Mouse (Mus musculus) v-Abl transformed pro-B cells (cell line): Measurements from ENCODE around the gene Adprm.

Experiments
- in situ Hi-C, 2 experiments: fragments of 400-800 bp; cut with MboI; formaldehyde crosslinking; loops; one replicate each; pipeline ENCODE4 v1.15.1; 2025; ENCODE audit not compliant: unreplicated experiment in 2 of 2

Gene Adprm

DNA sequence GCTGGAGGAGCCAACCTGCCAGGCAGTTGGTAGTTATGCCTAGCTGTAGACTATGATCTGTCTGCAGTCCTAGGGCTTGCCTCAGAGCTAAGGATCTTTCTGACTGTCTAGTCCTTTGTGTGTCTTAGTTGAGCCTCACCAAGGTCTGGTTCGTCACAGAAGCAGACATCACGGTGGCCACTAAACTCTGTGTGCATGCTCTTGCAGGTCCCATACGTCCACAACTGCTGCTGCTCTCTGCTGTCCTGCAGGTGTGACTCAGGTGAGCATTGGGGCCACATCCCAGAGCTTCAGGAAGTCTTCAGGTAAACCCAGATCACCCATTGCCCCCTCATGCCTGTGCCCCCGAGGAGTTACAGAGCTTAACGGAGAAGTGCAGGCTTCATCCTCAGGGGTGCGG is 26.5 kb upstream of the Adprm start:
- in situ Hi-C loops, result loop anchor here in 1 of 2 experiments (25.0 kb wide), 1 partner anchor 1892 kb away; no protein-coding TSS in a partner anchor

- in situ Hi-C loops, result loop anchor here in 1 of 2 experiments (25.0 kb wide), 1 partner anchor 1891 kb away; no protein-coding TSS in a partner anchor
These were observed 25.6 kb upstream of the Adprm start, which contains the start of gene Myh3 for GRCm38 (mm10) chr11:67078000-67078399. Gene Myh3, plus strand, starts transcription at chr11:67078300.

DNA sequence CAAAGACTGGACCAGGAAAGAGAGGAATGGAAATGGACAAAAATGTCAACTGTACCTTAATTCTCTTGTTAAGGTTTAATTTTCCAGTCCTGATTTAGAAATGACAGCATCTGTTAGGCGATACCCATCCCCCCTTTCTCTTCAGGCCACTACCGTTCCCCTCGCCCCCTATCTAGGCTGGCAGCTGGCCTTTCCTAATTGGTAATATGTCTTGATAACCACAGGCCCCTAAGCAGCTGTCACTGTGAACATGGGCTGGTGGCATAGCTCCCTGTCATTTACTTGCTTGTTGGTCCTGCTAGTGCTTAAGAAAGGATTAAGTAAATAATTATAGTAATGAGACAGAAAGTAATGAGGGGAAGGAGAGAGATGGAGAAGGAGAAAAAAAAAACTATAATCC is 25.0 kb upstream of the Adprm start:
- in situ Hi-C loops, result loop anchor here in 1 of 2 experiments (25.0 kb wide), 1 partner anchor 1890 kb away; no protein-coding TSS in a partner anchor

DNA sequence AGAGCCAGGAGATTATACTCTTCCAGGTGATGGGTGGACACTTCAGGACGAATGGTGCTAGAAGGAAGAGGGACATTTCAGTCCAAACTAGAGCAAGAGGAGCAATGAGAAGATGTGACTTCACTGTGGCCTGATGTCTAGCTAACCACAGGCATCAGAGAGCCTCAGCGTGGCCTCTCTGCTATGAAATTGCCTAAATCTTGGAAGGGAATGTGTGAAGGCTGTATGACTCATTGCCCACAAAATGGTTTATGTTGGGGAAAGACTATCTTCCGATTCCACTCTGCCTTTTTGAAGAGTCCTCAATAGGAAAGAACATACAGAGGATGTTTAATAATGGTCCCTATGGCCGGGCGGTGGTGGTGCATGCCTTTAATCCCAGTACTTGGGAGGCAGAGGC is 24.4 kb upstream of the Adprm start:
- in situ Hi-C loops, result loop anchor here in 1 of 2 experiments (25.0 kb wide), 1 partner anchor 1889 kb away; no protein-coding TSS in a partner anchor

- in situ Hi-C loops, result loop anchor here in 1 of 2 experiments (25.0 kb wide), 1 partner anchor 1888 kb away; no protein-coding TSS in a partner anchor
These were observed 22.6 kb upstream of the Adprm start for GRCm38 (mm10) chr11:67075036-67075435.

DNA sequence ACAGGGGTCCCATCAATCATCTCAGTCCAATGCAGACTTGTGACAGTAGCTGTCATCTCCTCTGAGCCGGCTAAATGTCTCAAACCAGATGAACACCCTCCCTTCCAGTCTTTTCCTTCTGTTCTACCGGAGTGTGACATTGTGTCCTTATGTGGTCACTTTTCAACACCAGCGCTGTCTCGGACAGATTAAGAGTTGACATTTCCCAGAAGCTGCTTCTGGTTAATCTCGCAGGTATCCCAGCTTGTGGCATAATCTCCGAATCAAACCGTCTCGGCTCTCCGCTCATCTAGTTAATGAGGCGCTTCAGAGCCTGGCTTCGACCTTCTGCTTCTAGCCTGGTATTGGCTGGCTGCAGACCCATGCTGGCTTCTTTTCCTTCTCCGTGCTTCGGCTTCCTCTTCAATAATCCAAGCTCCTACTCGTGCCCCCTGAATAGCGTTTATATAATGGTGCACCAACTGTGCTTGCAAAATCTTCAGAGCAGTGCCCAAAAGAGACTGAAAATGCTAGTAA is 20.3 kb upstream of the Adprm start:
- in situ Hi-C loops, result no loop called here

- in situ Hi-C loops, result no loop called here
These were observed 15.3 kb upstream of the Adprm start for GRCm38 (mm10) chr11:67067741-67068140.

- in situ Hi-C loops, result no loop called here
These were observed 10.3 kb upstream of the Adprm start for GRCm38 (mm10) chr11:67062726-67063125.

GRCm38 (mm10) chr11:67061311-67061710 is 8.9 kb upstream of the Adprm start:
- in situ Hi-C loops, result no loop called here

DNA sequence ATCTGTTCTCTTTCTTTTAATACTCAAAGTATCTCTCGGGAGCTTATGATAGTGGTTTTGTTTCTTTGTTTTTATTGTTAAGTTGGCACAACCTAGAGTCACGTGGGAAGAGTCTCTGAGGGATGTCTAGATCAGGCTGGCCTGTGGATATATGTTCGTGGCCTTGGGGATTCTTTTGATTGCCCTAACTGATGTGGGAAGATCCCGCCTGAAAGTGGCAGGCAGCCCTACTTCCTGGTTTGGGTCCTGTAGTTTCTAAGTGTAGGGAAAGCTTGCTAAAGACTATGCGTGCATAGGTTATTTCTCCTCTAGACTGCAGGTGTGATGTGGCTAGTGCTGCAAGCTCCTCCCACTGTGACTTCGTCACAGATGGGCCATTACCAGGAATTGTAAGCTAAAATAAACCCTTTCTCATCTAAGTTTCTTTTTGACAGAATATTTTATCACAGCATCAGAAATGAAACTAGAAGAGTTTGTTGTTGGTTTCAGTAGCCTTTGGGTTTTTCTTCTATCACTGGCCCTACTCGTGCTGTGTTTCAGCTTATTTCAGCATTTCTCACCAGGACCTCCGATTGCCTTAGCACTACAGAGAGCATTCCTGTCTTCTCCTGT is 2.5 kb upstream of the Adprm start:
- in situ Hi-C loops, result no loop called here

DNA sequence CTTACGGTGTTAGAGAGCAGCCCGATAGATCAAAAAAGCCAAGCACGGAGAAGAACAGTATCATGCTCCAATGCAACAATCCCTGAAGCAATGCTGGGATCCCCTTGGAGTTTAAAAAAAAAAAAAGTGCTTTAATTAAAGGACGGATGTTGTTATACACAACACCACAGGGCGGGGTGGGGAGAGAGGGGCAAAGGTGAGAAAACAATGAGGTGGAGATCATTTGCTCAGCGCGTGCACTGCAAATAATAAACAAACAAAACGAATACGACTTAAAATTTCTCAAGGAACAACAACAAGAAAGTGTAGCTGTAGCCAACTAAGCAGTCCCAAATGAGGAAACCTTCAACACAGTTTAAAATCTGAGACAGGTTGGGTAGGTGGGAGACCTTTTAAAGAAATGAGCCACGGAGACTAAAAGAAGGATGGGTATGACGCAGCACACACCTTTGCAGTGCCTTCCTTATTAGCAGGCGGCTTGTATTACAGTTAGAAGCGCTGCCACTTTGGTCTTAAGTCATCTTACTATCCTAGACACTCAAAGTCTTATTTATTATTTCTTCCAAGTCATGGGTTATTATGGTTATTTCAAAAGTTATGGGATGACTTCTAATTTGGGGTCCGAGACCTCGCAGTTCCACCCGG is 596 bp downstream of the Adprm start:
- in situ Hi-C loops, result no loop called here

- in situ Hi-C loops, result loop anchor here in 1 of 2 experiments (25.0 kb wide), 1 partner anchor 1237 kb away; the partner anchor contains the start of gene Zkscan6
These were observed 3.1 kb downstream of the Adprm start for GRCm38 (mm10) chr11:67049256-67049655.

DNA sequence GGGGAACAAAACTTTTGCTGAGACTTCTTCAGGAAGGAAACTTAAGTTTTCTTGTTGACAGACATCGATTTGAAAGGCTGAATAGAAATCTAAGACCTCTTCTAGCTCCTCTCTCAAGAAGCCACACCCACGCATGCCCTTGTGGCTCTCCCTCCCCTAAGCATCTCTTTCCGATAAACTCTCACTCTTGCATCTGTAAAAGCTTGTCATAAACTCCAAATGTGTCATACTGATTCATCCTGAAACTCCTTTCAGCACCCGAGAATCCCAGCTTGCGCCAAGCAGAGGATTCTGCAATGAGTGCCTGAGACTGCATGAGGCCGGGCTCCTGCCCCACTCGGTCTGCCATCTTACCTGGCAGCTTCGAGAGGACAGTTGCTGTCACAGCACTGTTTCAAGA is 3.9 kb downstream of the Adprm start:
- in situ Hi-C loops, result loop anchor here in 1 of 2 experiments (25.0 kb wide), 1 partner anchor 1236 kb away; the partner anchor contains the start of gene Zkscan6

GRCm38 (mm10) chr11:67047199-67047598 is 5.2 kb downstream of the Adprm start:
- in situ Hi-C loops, result loop anchor here in 1 of 2 experiments (25.0 kb wide), 1 partner anchor 1235 kb away; the partner anchor contains the start of gene Zkscan6

- in situ Hi-C loops, result loop anchor here in 1 of 2 experiments (25.0 kb wide), 1 partner anchor 1233 kb away; the partner anchor contains the start of gene Zkscan6
These were observed 7.4 kb downstream of the Adprm start for GRCm38 (mm10) chr11:67044959-67045358.

DNA sequence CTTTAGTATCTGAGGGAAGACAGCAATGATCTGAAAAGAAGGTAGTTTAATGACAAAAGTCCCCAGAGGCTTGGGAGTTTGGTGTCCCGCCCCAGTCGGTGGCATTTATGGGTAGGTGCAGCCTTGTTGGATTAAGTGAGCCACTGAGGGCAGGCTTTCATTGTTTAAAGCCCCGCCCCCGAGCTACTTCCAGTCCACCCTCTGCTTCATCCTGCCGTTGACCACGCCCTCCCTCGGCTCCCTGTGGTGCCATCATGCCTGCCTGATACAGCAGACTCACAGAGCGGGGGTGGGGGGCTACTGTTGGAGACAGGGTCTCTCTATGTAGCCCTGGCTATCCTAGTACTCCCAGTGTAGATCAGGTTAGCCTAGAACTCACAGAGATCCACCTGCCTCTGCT is 9.4 kb downstream of the Adprm start:
- in situ Hi-C loops, result loop anchor here in 1 of 2 experiments (25.0 kb wide), 1 partner anchor 1231 kb away; the partner anchor contains the start of gene Zkscan6

GRCm38 (mm10) chr11:67040483-67040882 is 11.9 kb downstream of the Adprm start:
- in situ Hi-C loops, result loop anchor here in 1 of 2 experiments (25.0 kb wide), 1 partner anchor 1228 kb away; the partner anchor contains the start of gene Zkscan6

GRCm38 (mm10) chr11:67039799-67040198 is 12.6 kb downstream of the Adprm start:
- in situ Hi-C loops, result loop anchor here in 1 of 2 experiments (25.0 kb wide), 1 partner anchor 1227 kb away; the partner anchor contains the start of gene Zkscan6

GRCm38 (mm10) chr11:67036892-67037291 is 15.5 kb downstream of the Adprm start:
- in situ Hi-C loops, result loop anchor here in 1 of 2 experiments (25.0 kb wide), 1 partner anchor 1225 kb away; the partner anchor contains the start of gene Zkscan6

DNA sequence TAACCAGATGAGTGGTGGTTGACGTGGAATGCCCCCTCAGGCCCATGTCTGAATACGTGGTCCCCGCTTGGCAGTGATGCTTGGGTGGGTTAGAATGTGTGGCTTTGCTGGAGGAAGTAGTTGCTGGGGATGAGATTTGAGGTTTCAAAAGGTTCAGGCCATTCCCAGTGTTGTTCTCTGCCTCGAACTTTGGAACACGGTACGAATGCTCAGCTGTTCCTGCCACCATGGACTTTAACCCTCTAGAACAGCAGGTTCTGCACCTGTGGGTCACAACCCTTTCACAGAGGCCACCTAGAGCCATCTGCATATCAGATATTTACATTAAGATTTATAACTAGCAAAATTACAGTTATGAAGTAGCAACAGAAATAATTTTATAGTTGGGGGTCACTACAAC is 16.2 kb downstream of the Adprm start:
- in situ Hi-C loops, result loop anchor here in 1 of 2 experiments (25.0 kb wide), 1 partner anchor 1224 kb away; the partner anchor contains the start of gene Zkscan6
